Mouse (Mus musculus) lung, postnatal 0 days (tissue): ENCODE results near the gene Ttc25.

Experiments used
- CTCF ChIP-seq: IDR thresholded peaks from 2 replicates; pipeline ENCODE4 v1.5.1; 2016; ENCODE audit warnings: antibody characterized with exemption, mild to moderate bottlenecking
- EP300 ChIP-seq: IDR thresholded peaks from 2 replicates; pipeline ENCODE4 v1.6.1; 2016; ENCODE audit warnings: antibody characterized with exemption, mild to moderate bottlenecking, control low read depth

GRCm38 (mm10) chr11:100603813-100604212 is 58.4 kb downstream of the Ttc25 start:
- TF ChIP-seq CTCF (no peak), EP300 (no peak)
